Mouse (Mus musculus): ENCODE results near the gene 1700021F05Rik. TPM values are rescaled to one million over a fixed set of nuclear protein-coding genes. Genes with fewer than 3 reads are reported as not detected.

The 1700021F05Rik gene
- polyA plus RNA-seq (2016; fragmentation: Nextera tagmentation; extraction: Ambion mirVana) = 66.7 and 67.4 TPM in 2 replicates

DNA sequence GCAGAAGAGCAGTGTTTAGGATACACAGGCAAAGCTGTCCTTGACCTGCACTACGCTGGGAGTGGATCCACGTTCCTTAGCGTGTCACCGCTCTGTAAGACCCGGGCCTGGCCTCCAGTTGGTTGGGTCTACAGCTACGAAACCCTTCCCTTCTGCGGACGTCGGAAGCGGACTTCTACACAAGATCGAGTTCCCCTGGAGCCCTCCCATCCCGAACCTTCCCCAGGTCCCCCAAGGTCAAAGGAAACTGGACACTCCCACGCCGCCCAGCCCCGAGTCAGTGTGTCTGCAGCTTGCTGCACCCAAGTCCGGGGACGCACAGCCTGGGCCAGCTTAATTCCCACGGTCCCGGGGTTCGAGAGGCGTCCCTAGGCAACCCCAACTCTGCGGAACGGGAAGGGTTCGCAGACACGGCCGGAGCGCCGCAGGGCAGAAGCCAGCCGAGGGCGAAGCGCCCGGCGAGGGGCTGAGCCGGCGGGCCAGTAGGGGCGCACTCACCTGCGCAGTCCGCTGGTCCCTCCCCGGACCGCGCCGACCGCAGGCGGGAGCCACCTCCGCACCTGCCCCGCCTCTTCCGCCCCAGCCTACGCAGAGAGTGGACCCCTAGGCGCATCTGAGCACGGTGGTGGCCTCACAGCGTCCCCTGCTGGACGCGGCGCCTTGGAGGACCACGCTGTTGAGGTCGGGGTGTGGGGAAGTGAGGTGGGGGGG, at the start of gene 1700021F05Rik:
1700021F05Rik (minus strand) TSS at position 553 of the 711 bp plus-strand sequence.
- H3K4me1 ChIP-seq = peaks cover 18% of the 10 kb centered on the region

DNA sequence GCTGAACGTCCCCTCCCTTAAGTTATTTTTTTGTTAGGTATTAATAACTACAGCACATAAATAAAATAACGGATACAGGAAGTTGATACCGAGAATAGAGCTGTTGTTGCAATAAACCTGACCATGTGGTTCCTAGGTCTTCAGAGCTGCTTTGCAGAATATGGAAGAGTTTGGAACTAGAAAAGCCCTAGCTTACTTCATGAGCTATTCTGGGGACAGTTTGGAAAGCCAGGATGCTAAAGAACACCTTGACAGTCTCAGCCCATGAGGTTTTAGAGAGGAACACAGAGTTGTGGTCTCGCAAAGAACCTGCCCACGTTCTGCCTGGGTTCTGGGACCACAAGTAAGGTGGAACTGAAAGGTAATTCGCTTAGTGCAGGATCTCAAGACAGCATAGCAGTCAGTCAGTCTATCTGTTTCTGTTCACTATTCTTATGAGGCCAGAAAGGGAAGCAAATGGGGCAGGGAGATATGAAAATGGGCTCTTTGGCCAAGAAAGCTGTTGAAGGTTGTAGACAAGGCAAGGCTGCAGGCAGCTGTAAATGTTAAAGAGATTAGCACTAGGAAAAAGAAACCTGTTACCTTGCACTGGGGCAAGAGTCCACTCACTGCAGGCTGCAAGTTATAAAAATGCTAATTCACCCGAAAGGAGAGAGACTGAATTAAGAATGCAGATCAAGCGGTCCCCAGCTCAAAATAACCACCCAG, 47.8 kb upstream of the 1700021F05Rik start:
- H3K9me3 ChIP-seq (replicated peaks) = no peaks in the 10 kb centered on the region
- H3K4me3 ChIP-seq = no peak overlapping the region
- peaks cover 15% of the 10 kb centered on the region for H3K4me1 ChIP-seq
- peaks cover 26% of the 10 kb centered on the region for H3K36me3 ChIP-seq
- H3K27me3 ChIP-seq (ENCODE audit: low read depth, poor library complexity, severe bottlenecking) = no peaks in the 10 kb centered on the region; the same call in 1 of the 2 replicates
- 77% methylated on average over 8 of the region's 8 CpGs for WGBS
- no peak overlapping the region; the same call in 1 of the 2 replicates for H3K27ac ChIP-seq (replicated peaks)
- DNase-seq (ENCODE audit: low spot score) = no peak

More for the DNA sequence above, at the start of gene 1700021F05Rik:
- H3K9me3 ChIP-seq (replicated peaks) = no peaks in the 10 kb centered on the region
- peak; percentile 96 for DNase-seq (ENCODE audit: low spot score)
- H3K36me3 ChIP-seq = peaks cover 10% of the 10 kb centered on the region
- WGBS = under 1% methylated on average over 52 of the region's 56 CpGs
- H3K27ac ChIP-seq (replicated peaks) = peak within 1 kb of the TSS; percentile 89
- no peaks in the 10 kb centered on the region for H3K27me3 ChIP-seq (ENCODE audit: low read depth, poor library complexity, severe bottlenecking)
- H3K4me3 ChIP-seq = peak within 1 kb of the TSS; percentile 91

DNA sequence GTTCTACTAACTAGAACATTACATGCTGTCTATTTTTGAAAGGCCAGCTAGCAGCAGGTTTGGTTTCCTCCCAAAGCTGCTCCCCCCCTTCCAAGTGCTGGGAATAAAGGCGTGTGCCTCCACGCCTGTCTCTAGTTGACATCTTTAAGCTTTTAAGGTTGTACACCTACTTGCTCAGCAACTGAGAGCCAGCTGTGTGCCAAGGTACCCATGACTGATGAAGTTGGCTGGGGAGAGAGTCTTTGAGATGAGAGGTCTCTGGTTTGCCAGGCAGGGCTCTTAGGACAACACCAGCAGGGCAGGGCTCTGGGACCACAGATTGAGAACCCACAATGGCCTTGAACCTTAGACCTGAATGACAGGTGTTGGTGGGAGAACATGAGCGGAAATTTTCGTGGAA, 43.7 kb upstream of the 1700021F05Rik start:
- no peak for DNase-seq (ENCODE audit: low spot score)
- Histone ChIP-seq H3K27ac (replicated peaks) (no peak overlapping the region), H3K9me3 (replicated peaks) (no peaks in the 10 kb centered on the region), H3K36me3 (peaks cover 48% of the 10 kb centered on the region), H3K27me3 (ENCODE audit: low read depth, poor library complexity, severe bottlenecking) (no peaks in the 10 kb centered on the region; the same call in 1 of the 2 replicates), H3K4me1 (peaks cover 24% of the 10 kb centered on the region), H3K4me3 (no peak overlapping the region)
- 84% methylated on average over 4 of the region's 4 CpGs for WGBS

DNA sequence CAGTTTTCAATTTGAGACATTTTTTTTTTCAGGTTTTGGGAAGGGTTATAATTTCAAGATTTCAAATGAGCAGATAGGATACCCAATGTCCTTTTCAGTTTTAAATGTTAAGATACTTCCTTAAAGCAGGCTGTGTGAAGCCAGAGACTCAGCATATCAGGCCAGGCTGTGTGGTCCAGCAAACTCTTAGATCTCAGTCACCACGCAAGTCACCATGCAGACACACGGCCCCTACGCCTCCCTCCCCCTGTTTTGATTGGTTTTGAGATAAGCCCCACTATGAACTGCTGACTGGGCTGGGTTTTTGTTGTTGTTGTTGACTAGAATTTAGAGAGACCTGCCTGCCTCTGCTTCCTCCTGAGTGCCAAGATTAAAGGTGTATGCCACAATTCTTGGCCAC, 40.5 kb upstream of the 1700021F05Rik start:
- Histone ChIP-seq H3K27me3 (ENCODE audit: low read depth, poor library complexity, severe bottlenecking) (peaks cover 15% of the 10 kb centered on the region), H3K36me3 (peaks cover 47% of the 10 kb centered on the region), H3K4me3 (peak overlapping the region; percentile 70), H3K4me1 (peaks cover 32% of the 10 kb centered on the region), H3K27ac (replicated peaks) (peak overlapping the region; percentile 94), H3K9me3 (replicated peaks) (no peaks in the 10 kb centered on the region)
- no peak for DNase-seq (ENCODE audit: low spot score)
- 42% methylated on average over 3 of the region's 3 CpGs for WGBS

DNA sequence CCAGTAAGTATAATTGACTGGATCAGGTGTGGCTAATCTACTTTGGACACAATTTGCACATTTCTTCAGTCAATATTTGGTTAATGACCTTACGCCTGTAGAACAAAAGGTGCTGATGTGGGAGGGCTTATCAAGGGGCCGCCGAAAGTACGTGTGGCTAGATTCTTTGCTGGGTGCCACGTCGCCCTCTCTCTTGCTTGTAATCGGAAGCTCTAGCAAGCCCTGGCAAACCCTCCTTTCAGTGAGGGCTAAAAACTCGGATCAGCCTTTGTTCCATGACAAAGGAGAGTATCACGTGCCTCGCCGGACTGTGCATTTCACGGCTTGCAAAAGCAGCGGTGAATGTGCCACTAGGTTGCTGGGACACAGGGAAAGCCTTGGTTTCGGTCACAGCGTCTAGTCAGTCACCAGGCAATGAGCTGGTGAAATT, 39.9 kb upstream of the 1700021F05Rik start:
- H3K9me3 ChIP-seq (replicated peaks) = no peaks in the 10 kb centered on the region
- peak overlapping the region; percentile 70 for H3K4me3 ChIP-seq
- H3K36me3 ChIP-seq = peaks cover 42% of the 10 kb centered on the region
- under 1% methylated on average over 15 of the region's 15 CpGs for WGBS
- peak overlapping the region; percentile 94 for H3K27ac ChIP-seq (replicated peaks)
- H3K4me1 ChIP-seq = peaks cover 32% of the 10 kb centered on the region
- DNase-seq (ENCODE audit: low spot score) = peak; percentile 90
- H3K27me3 ChIP-seq (ENCODE audit: low read depth, poor library complexity, severe bottlenecking) = peaks cover 21% of the 10 kb centered on the region

DNA sequence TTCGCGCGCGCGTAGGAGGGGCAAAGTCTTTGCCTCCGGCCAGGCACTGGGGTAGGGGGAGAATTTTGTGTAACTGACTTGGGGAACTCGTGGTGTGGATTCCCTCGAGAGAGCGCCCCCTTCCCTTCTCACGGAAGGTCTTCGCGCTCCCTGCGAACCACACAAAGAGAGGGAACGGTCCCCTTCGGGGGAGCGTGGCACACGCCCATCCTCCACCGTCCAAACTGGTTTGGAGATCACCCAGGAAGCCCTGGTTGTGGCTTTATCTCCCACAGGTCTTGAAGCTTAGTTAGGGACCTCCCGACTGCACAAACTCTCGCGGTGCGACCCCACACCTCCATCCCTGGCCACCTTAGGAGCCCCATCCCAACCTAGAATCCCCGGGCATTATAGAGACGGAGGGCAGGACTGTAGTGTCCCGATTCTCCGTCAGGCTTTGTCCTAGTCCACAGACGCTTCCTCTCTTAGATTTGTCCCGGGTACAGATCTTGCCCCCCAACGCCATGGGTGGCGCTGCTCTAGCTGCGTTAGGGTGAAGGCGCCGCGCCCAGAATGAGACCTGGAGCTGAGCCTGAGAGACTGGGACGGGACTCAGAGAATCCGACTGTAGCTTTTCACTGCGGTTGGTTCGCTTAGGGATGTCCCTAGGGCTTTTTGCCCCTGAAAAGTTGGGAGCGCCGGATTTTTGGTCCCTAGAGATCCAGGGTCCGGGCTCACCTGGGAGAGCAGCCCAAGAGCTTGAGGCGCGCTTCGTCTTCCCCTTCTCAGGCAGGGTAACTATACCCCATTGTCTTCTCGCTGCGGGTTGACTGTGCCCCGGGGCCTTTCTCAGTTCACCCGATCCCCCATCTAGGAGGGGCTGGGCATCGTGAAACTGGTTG, 38.8 kb upstream of the 1700021F05Rik start:
- peaks cover 32% of the 10 kb centered on the region for H3K36me3 ChIP-seq
- 0% methylated on average over 49 of the region's 49 CpGs for WGBS
- DNase-seq (ENCODE audit: low spot score) = peak; percentile 73
- peaks cover 21% of the 10 kb centered on the region for H3K27me3 ChIP-seq (ENCODE audit: low read depth, poor library complexity, severe bottlenecking)
- peak overlapping the region; percentile 70 for H3K4me3 ChIP-seq
- peak overlapping the region; percentile 94 for H3K27ac ChIP-seq (replicated peaks)
- no peaks in the 10 kb centered on the region for H3K9me3 ChIP-seq (replicated peaks)
- peaks cover 35% of the 10 kb centered on the region for H3K4me1 ChIP-seq

DNA sequence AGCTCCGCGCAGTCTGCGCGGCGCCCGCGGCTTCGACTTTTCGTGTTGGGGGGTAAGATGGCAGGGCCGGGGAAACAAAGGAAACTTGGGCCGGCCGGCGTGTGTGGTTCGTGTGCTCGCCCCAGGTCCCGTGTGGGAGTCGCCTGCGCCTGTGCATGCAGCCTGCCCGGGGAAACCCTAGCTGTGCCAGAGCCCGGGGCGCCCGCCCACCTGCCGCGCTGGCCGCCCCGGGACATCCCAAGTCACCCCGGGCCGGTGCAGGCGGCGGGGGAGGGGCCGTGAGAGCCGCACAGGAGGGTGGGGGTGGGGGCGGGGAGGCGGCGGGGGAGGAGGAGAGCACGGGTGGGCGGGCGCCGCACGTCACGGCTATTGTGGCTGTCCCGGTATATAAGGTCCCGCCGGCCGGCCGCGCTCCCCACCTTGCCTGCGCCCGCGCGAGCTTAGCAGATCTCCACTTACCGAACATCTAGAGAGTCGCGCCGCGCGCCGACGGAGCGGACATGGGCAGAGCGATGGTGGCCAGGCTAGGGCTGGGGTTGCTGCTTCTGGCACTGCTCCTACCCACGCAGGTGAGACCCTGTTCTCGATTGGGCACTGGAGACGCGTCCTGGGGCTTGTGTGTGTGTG, 38.1 kb upstream of the 1700021F05Rik start:
- Histone ChIP-seq H3K27ac (replicated peaks) (peak overlapping the region; percentile 94), H3K9me3 (replicated peaks) (no peaks in the 10 kb centered on the region), H3K36me3 (peaks cover 24% of the 10 kb centered on the region), H3K27me3 (ENCODE audit: low read depth, poor library complexity, severe bottlenecking) (peaks cover 21% of the 10 kb centered on the region), H3K4me3 (peak overlapping the region; percentile 70), H3K4me1 (peaks cover 35% of the 10 kb centered on the region)
- WGBS = 0% methylated on average over 54 of the region's 65 CpGs
- peak; percentile 89 for DNase-seq (ENCODE audit: low spot score)

DNA sequence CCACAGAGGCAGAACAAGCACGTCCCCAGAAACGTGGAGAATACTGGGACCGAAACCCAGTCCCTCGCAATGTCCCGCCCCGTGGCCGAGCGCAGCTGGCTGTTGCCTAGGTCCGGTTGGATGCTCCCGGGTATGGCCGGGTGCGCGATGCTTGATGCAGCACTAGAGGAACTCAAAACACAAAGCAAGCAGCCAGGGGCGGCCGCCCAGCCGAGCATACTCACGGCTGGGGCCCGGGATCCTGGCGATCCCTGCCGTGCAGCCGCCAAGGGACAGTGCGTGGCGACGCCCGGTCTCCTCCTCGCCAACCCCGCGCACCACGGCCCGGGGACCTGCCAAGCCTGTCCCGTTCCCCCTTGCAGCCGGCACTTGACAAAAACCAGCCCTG, 37.6 kb upstream of the 1700021F05Rik start:
- Histone ChIP-seq H3K27ac (replicated peaks) (peak overlapping the region; percentile 94), H3K36me3 (peaks cover 19% of the 10 kb centered on the region), H3K9me3 (replicated peaks) (no peaks in the 10 kb centered on the region), H3K4me3 (peak overlapping the region; percentile 70), H3K4me1 (peaks cover 35% of the 10 kb centered on the region), H3K27me3 (ENCODE audit: low read depth, poor library complexity, severe bottlenecking) (peaks cover 21% of the 10 kb centered on the region)
- under 1% methylated on average over 32 of the region's 32 CpGs for WGBS
- DNase-seq (ENCODE audit: low spot score) = peak; percentile 84

DNA sequence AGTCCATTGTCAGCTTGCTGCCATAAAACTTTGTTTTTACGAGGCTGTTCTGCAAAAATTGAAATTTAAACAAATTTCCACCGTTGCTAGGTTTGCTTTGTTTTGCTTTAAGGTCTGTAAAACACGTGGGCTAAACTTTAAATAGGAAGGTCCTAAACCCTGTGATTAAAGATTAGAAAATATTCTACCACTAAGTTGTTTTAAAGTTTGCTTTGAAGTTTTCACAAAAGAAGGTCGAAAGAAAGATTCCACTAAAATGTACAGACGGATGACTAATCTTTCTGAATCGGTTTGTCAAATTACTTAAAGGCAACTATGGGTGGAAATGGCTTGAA, 37.2 kb upstream of the 1700021F05Rik start, which contains the start of gene Cd24a:
Cd24a (plus strand) TSS at position 288 of the 335 bp plus-strand sequence.
- H3K4me1 ChIP-seq = peaks cover 35% of the 10 kb centered on the region
- H3K9me3 ChIP-seq (replicated peaks) = no peaks in the 10 kb centered on the region
- under 1% methylated on average over 6 of the region's 6 CpGs for WGBS
- H3K27ac ChIP-seq (replicated peaks) = peak within 1 kb of the TSS; percentile 94
- H3K4me3 ChIP-seq = peak within 1 kb of the TSS; percentile 70
- H3K36me3 ChIP-seq = peaks cover 15% of the 10 kb centered on the region
- DNase-seq (ENCODE audit: low spot score) = no peak
- H3K27me3 ChIP-seq (ENCODE audit: low read depth, poor library complexity, severe bottlenecking) = peaks cover 21% of the 10 kb centered on the region

DNA sequence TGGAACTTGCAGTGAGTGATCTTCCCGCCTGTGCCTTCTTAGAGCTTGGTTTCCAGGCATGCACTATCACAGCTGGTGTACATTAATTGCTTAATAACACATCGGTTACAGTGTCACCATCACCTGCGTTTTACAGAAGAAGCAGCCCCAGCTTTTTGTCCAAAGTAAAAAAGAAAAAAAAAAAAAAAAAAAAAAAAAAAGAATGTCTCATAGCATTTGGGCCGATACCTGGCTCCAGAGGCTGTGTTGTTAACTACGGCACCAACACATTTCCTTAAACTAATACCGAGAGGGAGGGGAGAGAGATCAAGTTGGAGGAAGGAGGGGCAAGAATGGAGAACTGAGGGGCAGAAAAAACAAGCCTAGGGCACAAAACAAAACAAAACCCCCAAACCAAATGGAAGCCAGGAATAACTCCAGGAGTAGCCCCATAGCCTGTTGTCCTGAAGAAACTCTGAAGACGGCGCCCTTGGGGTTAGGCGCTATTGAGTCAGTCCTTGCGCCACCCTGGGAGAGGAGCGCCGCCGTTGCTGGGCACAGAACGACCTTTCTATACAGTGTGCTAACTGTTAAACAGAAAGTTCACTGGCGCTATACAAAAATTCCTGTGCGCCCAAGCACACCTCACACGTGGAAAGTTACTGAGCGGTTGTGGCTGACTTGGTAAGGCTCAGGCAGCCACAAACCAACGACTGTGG, 36.7 kb upstream of the 1700021F05Rik start:
- H3K4me3 ChIP-seq = peak overlapping the region; percentile 70
- H3K27ac ChIP-seq (replicated peaks) = peak overlapping the region; percentile 94
- H3K9me3 ChIP-seq (replicated peaks) = no peaks in the 10 kb centered on the region
- H3K27me3 ChIP-seq (ENCODE audit: low read depth, poor library complexity, severe bottlenecking) = peaks cover 21% of the 10 kb centered on the region
- peaks cover 10% of the 10 kb centered on the region for H3K36me3 ChIP-seq
- peaks cover 35% of the 10 kb centered on the region for H3K4me1 ChIP-seq
- peak; percentile 56 for DNase-seq (ENCODE audit: low spot score)
- WGBS = 15% methylated on average over 19 of the region's 19 CpGs

DNA sequence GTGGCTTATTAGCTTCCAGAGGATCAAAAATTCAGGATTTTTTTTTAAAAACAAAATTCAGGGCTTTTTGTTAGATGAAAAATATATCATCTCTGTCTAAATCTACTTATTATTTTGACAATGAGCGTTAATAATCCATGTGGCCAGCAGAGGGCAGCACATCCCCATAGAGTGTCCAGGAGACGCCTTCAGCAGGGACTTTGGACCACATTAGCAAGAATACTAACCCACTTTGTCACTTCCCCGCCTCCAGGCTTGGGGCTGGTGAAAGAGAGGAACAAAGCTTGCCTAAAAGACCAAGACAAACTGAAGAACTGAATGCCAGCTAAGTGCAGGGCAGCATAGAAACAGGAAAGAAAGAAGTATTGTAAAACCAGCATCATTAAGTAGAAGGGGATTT, 34.2 kb upstream of the 1700021F05Rik start:
- Histone ChIP-seq H3K4me3 (no peak overlapping the region), H3K27ac (replicated peaks) (no peak overlapping the region), H3K9me3 (replicated peaks) (peaks cover 5% of the 10 kb centered on the region), H3K27me3 (ENCODE audit: low read depth, poor library complexity, severe bottlenecking) (peaks cover 21% of the 10 kb centered on the region), H3K4me1 (peaks cover 20% of the 10 kb centered on the region), H3K36me3 (no peaks in the 10 kb centered on the region)
- 2% methylated on average over 3 of the region's 3 CpGs for WGBS
- DNase-seq (ENCODE audit: low spot score) = peak; percentile 77

All from midbrain, embryonic 10.5 days (tissue).